Mouse (Mus musculus) heart, adult 2 months (tissue): ENCODE measurements at regions not wholly inside any gene's neighbourhood (a gene's known extent, or its start where the extent isn't known, plus 50 kb on each side); places are given as distances from the start of the nearest gene placed in this dataset.

Source experiments
- DNase-seq, 2 experiments: peaks; one replicate each; pipeline ENCODE4 v3.0.0; 2021
- H3K27ac ChIP-seq: fragments of 200-600 bp; 2 replicates; pipeline ENCODE4 v1.8.1; 2022
- H3K27me3 ChIP-seq: fragments of 200-500 bp; 2 replicates; pipeline ENCODE4 v1.6.1; 2012; ENCODE audit warnings: mild to moderate bottlenecking, low read length, inconsistent platforms, mixed read lengths; ENCODE audit not compliant: control insufficient read depth, insufficient read depth
- H3K36me3 ChIP-seq: fragments of 200-500 bp; 2 replicates; pipeline ENCODE4 v1.6.1; 2012; ENCODE audit warnings: low read length, inconsistent platforms; ENCODE audit not compliant: control insufficient read depth, insufficient read depth
- H3K4me1 ChIP-seq: fragments of 200-500 bp; 2 replicates; pipeline ENCODE4 v1.6.1; 2011; ENCODE audit warnings: low read length; ENCODE audit not compliant: control insufficient read depth, insufficient read depth
- H3K4me3 ChIP-seq: fragments of 200-600 bp; 2 replicates; pipeline ENCODE4 v1.8.1; 2022
- H3K79me2 ChIP-seq: fragments of 200-500 bp; replicated peaks from 2 replicates; pipeline ENCODE4 v1.6.1; 2012; ENCODE audit warnings: mild to moderate bottlenecking, inconsistent platforms, low read length, moderate library complexity, mixed read lengths; ENCODE audit not compliant: control insufficient read depth, insufficient read depth
- H3K9ac ChIP-seq: fragments of 200-500 bp; 2 replicates; pipeline ENCODE4 v1.6.1; 2012; ENCODE audit warnings: low read depth, mild to moderate bottlenecking, control low read depth, inconsistent platforms, low read length, mixed read lengths
- CTCF ChIP-seq: fragments of 200-600 bp; IDR thresholded peaks from 2 replicates; pipeline ENCODE4 v1.8.1; 2022; ENCODE audit warnings: antibody characterized with exemption, mild to moderate bottlenecking, moderate library complexity
- EP300 ChIP-seq: fragments of 200-500 bp; IDR thresholded peaks from 2 replicates; pipeline ENCODE4 v1.6.1; 2011; ENCODE audit warnings: low read depth, low read length, control low read depth; ENCODE audit not compliant: insufficient read depth
- POLR2A ChIP-seq: fragments of 200-500 bp; IDR thresholded peaks from 2 replicates; pipeline ENCODE4 v1.6.1; 2011; ENCODE audit warnings: mild to moderate bottlenecking, low read depth, low read length, control low read depth; ENCODE audit not compliant: insufficient read depth
- WGBS: fragments of 180-500 bp; shearing (Covaris S2); methylation state at CpG from one replicate; pipeline ENCODE4 v1.1.7; 2018; 5-methylcytosine and 5-hydroxymethylcytosine counted together
- intact Hi-C: fragments of 180-260 bp; cut with DNase I; formaldehyde crosslinking; loops from one replicate; pipeline ENCODE4 v1.15.1; 2025

- Histone ChIP-seq H3K27ac (no peak overlapping the region), H3K36me3 (no peaks in the 10 kb centered on the region), H3K79me2 (no peaks in the 10 kb centered on the region), H3K4me1 (no peaks in the 10 kb centered on the region), H3K4me3 (no peak overlapping the region), H3K9ac (no peak overlapping the region), H3K27me3 (no peaks in the 10 kb centered on the region)
- DNase-seq = no peak
- TF ChIP-seq POLR2A (no peak), CTCF (no peak)
- 76% methylated on average over 6 of the region's 6 CpGs for WGBS
- intact Hi-C loops = no loop called here
Observed at GRCm38 (mm10) chr8:26309764-26310163, 190.4 kb downstream of the Gm45692 start.

- H3K36me3 ChIP-seq = no peaks in the 10 kb centered on the region
- no peaks in the 10 kb centered on the region for H3K4me1 ChIP-seq
- no peak overlapping the region for H3K9ac ChIP-seq
- no peaks in the 10 kb centered on the region for H3K27me3 ChIP-seq
- H3K27ac ChIP-seq = no peak overlapping the region
- no peaks in the 10 kb centered on the region for H3K79me2 ChIP-seq
- intact Hi-C loops = no loop called here
- TF ChIP-seq POLR2A = no peak
- TF ChIP-seq EP300 = no peak
- TF ChIP-seq CTCF = no peak
- no peak for DNase-seq
- WGBS = 89% methylated on average over 12 of the region's 12 CpGs
- H3K4me3 ChIP-seq = no peak overlapping the region
Observed at GRCm38 (mm10) chr8:26323606-26324350, 204.4 kb downstream of the Gm45692 start.

GRCm38 (mm10) chr8:26324606-26325005, 205.3 kb downstream of the Gm45692 start:
- no peak overlapping the region for H3K27ac ChIP-seq
- no peak for TF ChIP-seq EP300
- TF ChIP-seq CTCF = no peak
- no peak for TF ChIP-seq POLR2A
- no peak overlapping the region for H3K9ac ChIP-seq
- H3K36me3 ChIP-seq = no peaks in the 10 kb centered on the region
- intact Hi-C loops = no loop called here
- DNase-seq = no peak
- H3K27me3 ChIP-seq = no peaks in the 10 kb centered on the region
- H3K4me3 ChIP-seq = no peak overlapping the region
- H3K4me1 ChIP-seq = no peaks in the 10 kb centered on the region
- no peaks in the 10 kb centered on the region for H3K79me2 ChIP-seq
- 66% methylated on average over 3 of the region's 3 CpGs for WGBS

GRCm38 (mm10) chr8:26329813-26330212, 210.5 kb downstream of the Gm45692 start:
- TF ChIP-seq POLR2A (no peak), CTCF (no peak), EP300 (no peak)
- no peak overlapping the region for H3K4me3 ChIP-seq
- intact Hi-C loops = no loop called here
- no peaks in the 10 kb centered on the region for H3K36me3 ChIP-seq
- H3K79me2 ChIP-seq = no peaks in the 10 kb centered on the region
- H3K9ac ChIP-seq = no peak overlapping the region
- DNase-seq = no peak
- H3K4me1 ChIP-seq = no peaks in the 10 kb centered on the region
- no peaks in the 10 kb centered on the region for H3K27me3 ChIP-seq
- 47% methylated on average over 10 of the region's 10 CpGs for WGBS
- H3K27ac ChIP-seq = no peak overlapping the region

- Histone ChIP-seq H3K79me2 (no peaks in the 10 kb centered on the region), H3K4me3 (no peak overlapping the region), H3K27ac (no peak overlapping the region), H3K4me1 (no peaks in the 10 kb centered on the region), H3K36me3 (no peaks in the 10 kb centered on the region), H3K9ac (no peak overlapping the region), H3K27me3 (no peaks in the 10 kb centered on the region)
- peak in 1 of 2 experiments; percentile 22 for DNase-seq
- 70% methylated on average over 5 of the region's 5 CpGs for WGBS
- intact Hi-C loops = no loop called here
- TF ChIP-seq EP300 = no peak
- no peak for TF ChIP-seq CTCF
- TF ChIP-seq POLR2A = no peak
Observed at GRCm38 (mm10) chr8:26336906-26337650, 217.7 kb downstream of the Gm45692 start.

- Histone ChIP-seq H3K27me3 (no peaks in the 10 kb centered on the region), H3K36me3 (no peaks in the 10 kb centered on the region), H3K9ac (no peak overlapping the region), H3K4me1 (no peaks in the 10 kb centered on the region), H3K4me3 (no peak overlapping the region), H3K79me2 (no peaks in the 10 kb centered on the region), H3K27ac (no peak overlapping the region)
- TF ChIP-seq CTCF (peak; percentile 97), POLR2A (no peak), EP300 (peak; percentile 71; the same call in 1 of the 2 replicates)
- intact Hi-C loops = loop anchor here (1.0 to 10.0 kb wide), 3 partner anchors 98 to 636 kb away; no protein-coding TSS in a partner anchor
- peak; percentile 48 to 80 for DNase-seq
- 25% methylated on average over 6 of the region's 6 CpGs for WGBS
Observed at GRCm38 (mm10) chr8:26345078-26345477, 225.7 kb downstream of the Gm45692 start.
